In the genomic region with DNA sequence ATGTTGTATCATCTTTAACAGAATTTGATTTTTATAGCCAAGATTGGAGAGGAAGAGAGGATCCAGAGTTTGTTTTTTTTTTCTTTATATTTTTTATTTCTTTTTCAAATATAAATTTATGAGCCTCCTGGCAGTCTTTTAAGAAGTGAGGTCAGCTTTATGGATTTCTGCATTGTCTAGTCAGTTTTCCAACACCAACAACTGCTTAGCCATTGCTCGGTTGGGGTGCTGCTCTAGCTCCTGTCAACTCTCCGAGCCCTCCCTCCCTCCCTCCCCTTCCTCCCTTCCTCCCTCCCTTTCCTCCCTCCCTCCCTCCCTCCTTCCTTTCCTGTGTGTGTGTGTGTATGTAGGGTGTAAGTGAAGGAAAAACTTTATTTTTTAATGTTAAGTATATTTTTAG, we compare ENCODE assay signal across 22 mouse cellular contexts. TPM values are rescaled to one million over a fixed set of nuclear protein-coding genes. Genes with fewer than 3 reads are reported as not detected.
"Had no signal": no experiment of that assay in that cellular context is flagged by ENCODE, and none has a peak within 500 bp of the region (broad histone marks: within the 10 kb centered on the region; RNA-seq: fewer than 3 reads in every experiment).

No protein-coding gene starts in this region.

- H3K4me3 ChIP-seq: lung, embryonic 15.5 days; midbrain, embryonic 10.5 days; midbrain, embryonic 12.5 days; myocyte; neural tube, embryonic 13.5 days; neural tube, embryonic 15.5 days had no signal

- H3K27me3 ChIP-seq: lung, embryonic 15.5 days; midbrain, embryonic 12.5 days; neural tube, embryonic 13.5 days; neural tube, embryonic 15.5 days had no signal

- ATAC-seq: lung, postnatal 0 days; midbrain, embryonic 16.5 days had no signal

- H3K4me2 ChIP-seq: lung, embryonic 15.5 days; midbrain, embryonic 12.5 days; neural tube, embryonic 13.5 days; neural tube, embryonic 15.5 days had no signal

- H3K9ac ChIP-seq: lung, embryonic 15.5 days; midbrain, embryonic 12.5 days; neural tube, embryonic 13.5 days; neural tube, embryonic 15.5 days had no signal

- DNase-seq: lung, adult 18-20 months; lung, postnatal 14 days; lung, postnatal 4 days; midbrain, embryonic 14.5 days; retina, postnatal 1 day; right cerebral cortex, adult 18-20 months; right cerebral cortex, postnatal 25 days; right cerebral cortex, postnatal 4 days; spleen, adult 18-20 months; thymus, adult 18-20 months; thymus, postnatal 14 days; thymus, postnatal 36 days had no signal

- H3K9me3 ChIP-seq: lung, embryonic 15.5 days; midbrain, embryonic 10.5 days; midbrain, embryonic 12.5 days; neural tube, embryonic 13.5 days; neural tube, embryonic 15.5 days had no signal

- H3K27ac ChIP-seq: midbrain, embryonic 10.5 days; midbrain, embryonic 12.5 days; neural tube, embryonic 13.5 days; neural tube, embryonic 15.5 days had no signal

- H3K36me3 ChIP-seq: lung, embryonic 15.5 days; midbrain, embryonic 10.5 days; midbrain, embryonic 12.5 days; neural tube, embryonic 13.5 days; neural tube, embryonic 15.5 days had no signal

RNA-seq across cellular contexts. Expression of a gene that starts 43.8 kb away (rescaled TPM):
- total RNA-seq: megakaryocyte, adult 5-6 weeks; megakaryocyte-erythroid progenitor cell, adult 5-6 weeks had no signal
